Comparison of ENCODE assay signal across 25 mouse cellular contexts in the genomic region with DNA sequence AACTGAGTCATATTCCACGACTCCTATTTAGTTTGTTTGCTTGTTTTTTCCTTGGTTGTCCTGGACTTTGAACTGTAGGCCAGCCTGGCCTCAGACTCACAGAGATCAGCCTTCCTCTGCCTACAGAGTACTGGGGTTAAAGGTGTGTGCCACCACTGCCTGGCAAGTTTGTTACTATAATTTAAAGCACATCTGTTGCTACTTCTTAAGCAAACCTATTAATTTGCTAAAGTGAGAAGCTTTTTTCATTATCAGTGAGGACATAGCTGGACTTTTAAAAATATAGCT.
"Had no signal": no experiment of that assay in that cellular context is flagged by ENCODE, and none has a peak within 500 bp of the region (broad histone marks: within the 10 kb centered on the region; RNA-seq: fewer than 3 reads in every experiment).

No protein-coding gene starts in this region.

- H3K4me3 ChIP-seq: heart, embryonic 10.5 days; heart, embryonic 12.5 days; hindbrain, embryonic 10.5 days; hindbrain, embryonic 12.5 days; intestine, embryonic 15.5 days; limb, embryonic 13.5 days; limb, embryonic 15.5 days; liver, embryonic 13.5 days; liver, embryonic 15.5 days had no signal

- H3K4me1 ChIP-seq: heart, embryonic 10.5 days; hindbrain, embryonic 10.5 days; hindbrain, embryonic 12.5 days; intestine, embryonic 15.5 days; limb, embryonic 13.5 days had no signal

- H3K27ac ChIP-seq: heart, embryonic 10.5 days; hindbrain, embryonic 10.5 days; hindbrain, embryonic 12.5 days; hindbrain, embryonic 14.5 days; intestine, embryonic 15.5 days; limb, embryonic 13.5 days; limb, embryonic 15.5 days; liver, embryonic 13.5 days; liver, embryonic 15.5 days had no signal

- H3K27me3 ChIP-seq: heart, embryonic 12.5 days; hindbrain, embryonic 12.5 days; intestine, embryonic 15.5 days; limb, embryonic 13.5 days; limb, embryonic 15.5 days; liver, embryonic 13.5 days; liver, embryonic 15.5 days had no signal

- H3K4me2 ChIP-seq: heart, embryonic 12.5 days; hindbrain, embryonic 12.5 days; hindbrain, embryonic 14.5 days; intestine, embryonic 15.5 days; limb, embryonic 13.5 days; limb, embryonic 15.5 days; liver, embryonic 11.5 days; liver, embryonic 13.5 days; liver, embryonic 15.5 days had no signal

- H3K9me3 ChIP-seq: heart, embryonic 10.5 days; heart, embryonic 12.5 days; hindbrain, embryonic 10.5 days; hindbrain, embryonic 12.5 days; intestine, embryonic 15.5 days; limb, embryonic 13.5 days; limb, embryonic 15.5 days; liver, embryonic 13.5 days; liver, embryonic 15.5 days had no signal

- H3K9ac ChIP-seq: heart, embryonic 12.5 days; hindbrain, embryonic 12.5 days; hindbrain, embryonic 14.5 days; intestine, embryonic 15.5 days; limb, embryonic 13.5 days; limb, embryonic 15.5 days; liver, embryonic 13.5 days; liver, embryonic 15.5 days had no signal

- DNase-seq: gastrocnemius, postnatal 10 days; gastrocnemius, postnatal 25 days; heart, adult 18-20 months; heart, postnatal 10 days; heart, postnatal 4 days; kidney, adult 18-20 months; kidney, postnatal 10 days; kidney, postnatal 25 days; kidney, postnatal 4 days; layer of hippocampus, adult 9-11 months; layer of hippocampus, postnatal 36 days; left cerebral cortex, postnatal 4 days; liver, embryonic 13.5 days had no signal

- H3K36me3 ChIP-seq: heart, embryonic 12.5 days; hindbrain, embryonic 12.5 days; intestine, embryonic 15.5 days; limb, embryonic 13.5 days; limb, embryonic 15.5 days; liver, embryonic 13.5 days; liver, embryonic 15.5 days had no signal

- ATAC-seq: hindbrain, embryonic 16.5 days; inflammation-experienced regulatory T-cells, adult 6 months had no signal
